Mouse (Mus musculus) left cerebral cortex, postnatal 4 days (tissue): ENCODE results near the gene Lrba. TPM values are rescaled to one million over a fixed set of nuclear protein-coding genes. Genes with fewer than 3 reads are reported as not detected.
A peak's percentile ranks its signal among the peaks of the same experiment; 100 is the strongest.

Experiments used
- DNase-seq: peaks from one replicate; pipeline ENCODE4 v3.0.0-alpha.2; 2022
- intact Hi-C: fragments of 180-260 bp; cut with DNase I; formaldehyde crosslinking; loops from one replicate; pipeline ENCODE4 v1.15.1; 2025
- total RNA-seq, 2 experiments: library from RNA; stranded (reverse); gene quantifications; 2 replicates each; pipeline ENCODE4 v1.2.3; 2021

Lrba gene
- total RNA-seq, 2 experiments from 2014 or later, result 19.2 to 19.3 TPM

GRCm38 (mm10) chr3:86745769-86746512 is 521.5 kb downstream of the Lrba start:
- intact Hi-C loops, result no loop called here
- DNase-seq, result no peak

- intact Hi-C loops, result loop anchor here (10.0 kb wide), 1 partner anchor 486 kb away; no protein-coding TSS in a partner anchor
- DNase-seq, result no peak
Observed at GRCm38 (mm10) chr3:86750652-86751051, 526.2 kb downstream of the Lrba start.

- no peak for DNase-seq
- intact Hi-C loops, result loop anchor here (10.0 kb wide), 1 partner anchor 489 kb away; no protein-coding TSS in a partner anchor
Observed at GRCm38 (mm10) chr3:86754178-86754577, 529.7 kb downstream of the Lrba start.

- intact Hi-C loops, result loop anchor here (10.0 kb wide), 1 partner anchor 490 kb away; no protein-coding TSS in a partner anchor
- no peak for DNase-seq
Observed at GRCm38 (mm10) chr3:86754595-86755557, 530.4 kb downstream of the Lrba start.

- no peak for DNase-seq
- intact Hi-C loops, result loop anchor here (10.0 kb wide), 1 partner anchor 492 kb away; no protein-coding TSS in a partner anchor
Observed at GRCm38 (mm10) chr3:86756548-86756947, 532.1 kb downstream of the Lrba start.

GRCm38 (mm10) chr3:86758727-86759126 is 534.2 kb downstream of the Lrba start:
- DNase-seq, result no peak
- intact Hi-C loops, result loop anchor here (10.0 kb wide), 1 partner anchor 494 kb away; no protein-coding TSS in a partner anchor

- DNase-seq, result no peak
- intact Hi-C loops, result loop anchor here (10.0 kb wide), 1 partner anchor 495 kb away; no protein-coding TSS in a partner anchor
Observed at GRCm38 (mm10) chr3:86759383-86759782, 534.9 kb downstream of the Lrba start.

- intact Hi-C loops, result loop anchor here (10.0 kb wide), 2 partner anchors 435 to 495 kb away; no protein-coding TSS in a partner anchor
Observed at GRCm38 (mm10) chr3:86759834-86760233, 535.4 kb downstream of the Lrba start.

GRCm38 (mm10) chr3:86760474-86760873 is 536.0 kb downstream of the Lrba start:
- intact Hi-C loops, result loop anchor here (10.0 kb wide), 1 partner anchor 436 kb away; no protein-coding TSS in a partner anchor
- DNase-seq, result no peak

More at GRCm38 (mm10) chr3:86759834-86760233, 535.4 kb downstream of the Lrba start:
- no peak for DNase-seq

GRCm38 (mm10) chr3:86761095-86762035 is 536.9 kb downstream of the Lrba start:
- intact Hi-C loops, result loop anchor here (10.0 kb wide), 1 partner anchor 437 kb away; no protein-coding TSS in a partner anchor
- peak; percentile 83 for DNase-seq

- intact Hi-C loops, result loop anchor here (10.0 kb wide), 1 partner anchor 437 kb away; no protein-coding TSS in a partner anchor
- DNase-seq, result no peak
Observed at GRCm38 (mm10) chr3:86762036-86762415, 537.5 kb downstream of the Lrba start.

- DNase-seq, result no peak
- intact Hi-C loops, result loop anchor here (10.0 kb wide), 1 partner anchor 438 kb away; no protein-coding TSS in a partner anchor
Observed at GRCm38 (mm10) chr3:86762456-86762855, 538.0 kb downstream of the Lrba start.

- intact Hi-C loops, result loop anchor here (10.0 kb wide), 1 partner anchor 444 kb away; no protein-coding TSS in a partner anchor
- no peak for DNase-seq
Observed at GRCm38 (mm10) chr3:86768553-86768952, 544.1 kb downstream of the Lrba start.

GRCm38 (mm10) chr3:86768969-86769368 is 544.5 kb downstream of the Lrba start:
- DNase-seq, result no peak
- intact Hi-C loops, result loop anchor here (10.0 kb wide), 1 partner anchor 444 kb away; no protein-coding TSS in a partner anchor

GRCm38 (mm10) chr3:86774566-86775443 is 550.3 kb downstream of the Lrba start:
- intact Hi-C loops, result no loop called here
- no peak for DNase-seq

- DNase-seq, result no peak
- intact Hi-C loops, result no loop called here
Observed at GRCm38 (mm10) chr3:86775444-86775828, 551.0 kb downstream of the Lrba start.

GRCm38 (mm10) chr3:86779704-86780103 is 555.2 kb downstream of the Lrba start:
- peak; percentile 58 for DNase-seq
- intact Hi-C loops, result no loop called here

- no peak for DNase-seq
- intact Hi-C loops, result no loop called here
Observed at GRCm38 (mm10) chr3:86784051-86784450, 559.6 kb downstream of the Lrba start.
